Mouse (Mus musculus) bone marrow, adult 2 months (tissue): ENCODE data around the gene Morf4l1. TPM values are rescaled to one million over a fixed set of nuclear protein-coding genes. Genes with fewer than 3 reads are reported as not detected.
"Not testable (repeated sequence)": the region's sequence is repeated elsewhere in the genome, so short reads cannot be mapped to it uniquely, and the experiment has no call there.

Experiments used
- H3K27ac ChIP-seq: fragments of 200-500 bp; 2 replicates; pipeline ENCODE4 v1.5.1; 2012; ENCODE audit warnings: low read depth, mild to moderate bottlenecking, control low read depth, inconsistent platforms, low read length; ENCODE audit not compliant: control insufficient read depth, poor library complexity, insufficient read depth
- H3K4me1 ChIP-seq: fragments of 200-500 bp; 2 replicates; pipeline ENCODE4 v1.6.1; 2011; ENCODE audit warnings: low read length; ENCODE audit not compliant: control insufficient read depth, insufficient read depth
- H3K4me3 ChIP-seq: fragments of 200-500 bp; replicated peaks from 2 replicates; pipeline ENCODE3; 2011; ENCODE audit warnings: mild to moderate bottlenecking, low read depth, low read length, control low read depth; ENCODE audit not compliant: control insufficient read depth
- CTCF ChIP-seq: fragments of 200-500 bp; IDR thresholded peaks from 2 replicates; pipeline ENCODE4 v1.5.1; 2011; ENCODE audit warnings: low read length, control low read depth; ENCODE audit not compliant: control insufficient read depth, insufficient read depth
- POLR2A ChIP-seq: fragments of 200-500 bp; IDR thresholded peaks from 2 replicates; pipeline ENCODE4 v1.6.1; 2011; ENCODE audit warnings: low read depth, mild to moderate bottlenecking, control low read depth, low read length, borderline replicate concordance; ENCODE audit not compliant: control insufficient read depth
- WGBS: fragments of 180-500 bp; shearing (Covaris S2); methylation state at CpG from one replicate; pipeline ENCODE4 v1.1.7; 2018; 5-methylcytosine and 5-hydroxymethylcytosine counted together
- polyA plus RNA-seq: library from polyadenylated mRNA; stranded (reverse); fragments of >200 nt; gene quantifications from 2 replicates; pipeline ENCODE4 v1.2.4, GENCODE M21; 2011; ENCODE audit warnings: low replicate concordance; ENCODE audit not compliant: missing spikeins, insufficient read depth, insufficient read length

Morf4l1 gene
- polyA plus RNA-seq, 1 experiment, result 177 TPM

DNA sequence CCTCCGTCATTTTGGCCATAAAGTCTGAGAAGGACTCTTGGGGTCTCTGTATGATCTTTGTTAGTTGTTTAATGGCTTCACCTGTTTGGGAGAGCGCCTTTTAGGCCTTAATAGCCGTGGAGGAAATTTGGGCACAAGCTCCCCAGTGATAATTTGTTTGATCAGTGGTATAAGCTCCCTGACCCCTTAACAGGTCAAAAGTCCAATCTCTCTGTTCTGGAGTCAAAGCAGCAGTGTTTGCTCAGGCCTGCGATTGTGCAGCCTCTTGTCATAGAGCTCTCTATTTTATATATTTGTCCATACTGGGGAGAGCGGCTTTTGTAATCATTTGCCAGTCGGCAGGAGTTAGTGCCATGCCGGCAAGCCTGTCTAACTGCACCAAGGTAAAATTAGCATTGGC lies 69.4 kb downstream of the Morf4l1 start:
- TF ChIP-seq CTCF (no peak), POLR2A (no peak)
- Histone ChIP-seq H3K4me3 (no peak overlapping the region), H3K27ac (no peak overlapping the region), H3K4me1 (peaks cover 2% of the 10 kb centered on the region)
- WGBS, result 89% methylated on average over 7 of the region's 7 CpGs

DNA sequence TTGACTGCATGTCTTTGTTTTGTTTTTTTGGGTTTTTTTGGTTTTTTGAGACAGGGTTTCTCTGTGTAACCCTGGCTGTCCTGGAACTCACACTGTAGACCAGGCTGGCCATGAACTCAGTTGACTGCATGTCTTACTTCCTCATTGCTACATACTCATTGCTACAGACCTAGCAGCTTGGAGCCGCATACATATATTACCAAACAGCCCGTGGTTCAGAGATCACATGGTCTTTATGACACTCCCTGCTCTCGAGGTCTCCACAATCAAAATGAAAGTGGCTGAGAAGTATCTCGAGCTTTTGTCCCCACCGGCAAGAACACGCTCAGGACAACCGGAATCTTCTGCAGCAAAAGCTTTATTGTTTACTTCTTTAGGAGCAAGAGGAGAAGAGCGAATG lies 71.7 kb downstream of the Morf4l1 start:
- peak overlapping the region; percentile 6 for H3K4me3 ChIP-seq
- 53% methylated on average over 8 of the region's 8 CpGs for WGBS
- H3K27ac ChIP-seq, result peak overlapping the region; percentile 24; the same call in 1 of the 2 replicates
- H3K4me1 ChIP-seq, result not testable (repeated sequence)

Other genes starting within 250 kb of the Morf4l1 start
- not detected in 2 replicates for gene Rasgrf1, start 204.9 kb downstream of the Morf4l1 start, polyA plus RNA-seq
- 27.7 and 112 TPM in 2 replicates for gene Ctsh, start 60.6 kb downstream of the Morf4l1 start, polyA plus RNA-seq
- gene Adamts7, start 48.3 kb upstream of the Morf4l1 start, polyA plus RNA-seq, result 1.9 and 3.1 TPM in 2 replicates
- 12.5 and 26.2 TPM in 2 replicates for gene Tbc1d2b, start 156.0 kb upstream of the Morf4l1 start, polyA plus RNA-seq